Mouse (Mus musculus) adrenal gland, postnatal 4 days (tissue): Measurements from ENCODE around the gene Atp6v0c. TPM values are rescaled to one million over a fixed set of nuclear protein-coding genes. Genes with fewer than 3 reads are reported as not detected.

ENCODE experiments used
- DNase-seq, 2 experiments: peaks; one replicate each; pipeline ENCODE4 v3.0.0; 2021 to 2022; ENCODE audit warnings: low spot score in 2 of 2, mixed read lengths in 2 of 2
- total RNA-seq, 2 experiments: library from RNA; stranded (reverse); gene quantifications; 2 replicates each; pipeline ENCODE4 v1.2.3; 2021

Atp6v0c gene
- total RNA-seq, 2 experiments from 2014 or later = 344 to 347 TPM

DNA sequence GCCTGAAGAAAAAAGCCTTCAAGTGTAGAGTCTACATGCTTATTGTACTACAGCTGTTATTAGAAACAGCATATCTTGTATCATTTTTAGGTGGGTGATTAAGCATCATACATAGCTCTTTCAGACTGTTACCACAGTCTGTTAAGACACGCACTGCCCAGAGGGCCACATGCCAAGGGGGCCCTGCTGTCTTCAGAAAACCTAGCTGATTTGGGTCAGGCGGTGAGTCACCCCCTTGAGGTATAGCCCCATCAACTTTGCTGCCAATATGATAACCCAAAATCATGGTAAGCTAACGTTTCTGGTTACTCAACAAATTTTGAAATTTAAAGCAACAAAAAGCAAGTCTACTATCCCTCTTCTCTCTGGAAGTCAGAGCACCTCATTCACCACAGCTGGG is 50.1 kb downstream of the Atp6v0c start:
- DNase-seq = no peak

Other genes starting within 250 kb of the Atp6v0c start
- not detected for gene Sbp, start 228.0 kb downstream of the Atp6v0c start, total RNA-seq
- not detected for gene Sbpl, start 214.4 kb downstream of the Atp6v0c start, total RNA-seq
- gene Prss30, start 189.1 kb downstream of the Atp6v0c start, total RNA-seq = not detected
- gene Prss22, start 171.6 kb downstream of the Atp6v0c start, total RNA-seq = not detected
- not detected for gene Prss27, start 131.6 kb downstream of the Atp6v0c start, total RNA-seq
- 10 to 100 TPM; 34.4 to 34.5 TPM for gene Kctd5, start 96.2 kb downstream of the Atp6v0c start, total RNA-seq
- gene Pdpk1, start 18.8 kb downstream of the Atp6v0c start, total RNA-seq = 10 to 100 TPM; 51.0 to 51.8 TPM
- gene Amdhd2, start 5.9 kb downstream of the Atp6v0c start, total RNA-seq = 10 to 100 TPM; 44.9 to 46.8 TPM
- 10 to 100 TPM; 13.7 to 15.9 TPM for gene Tbc1d24, start 35.9 kb upstream of the Atp6v0c start, total RNA-seq
- gene Ntn3, start 39.8 kb upstream of the Atp6v0c start, total RNA-seq = 1 to 10 TPM; 7.6 to 8.2 TPM
- 10 to 100 TPM; 13.8 to 17.6 TPM for gene Tedc2, start 51.1 kb upstream of the Atp6v0c start, total RNA-seq
- gene Ccnf, start 81.8 kb upstream of the Atp6v0c start, total RNA-seq = 10 to 100 TPM; 23.3 to 25.5 TPM
- under 1 TPM in 1 of 2 experiments, not detected in 1; 0.11 TPM for gene Abca17, start 181.4 kb upstream of the Atp6v0c start, total RNA-seq
- 10 to 100 TPM; 27.2 to 38.5 TPM for gene Abca3, start 182.2 kb upstream of the Atp6v0c start, total RNA-seq
- 100 to 1,000 TPM; 122 to 133 TPM for gene Rnps1, start 244.9 kb upstream of the Atp6v0c start, total RNA-seq